Mouse (Mus musculus) forebrain, embryonic 12.5 days (tissue): ENCODE results near the gene Gm5127. TPM values are rescaled to one million over a fixed set of nuclear protein-coding genes. Genes with fewer than 3 reads are reported as not detected.

Experiments used
- ATAC-seq: fragments of 200-750 bp; cut with Nextera tagmentation; 2 replicates; pipeline ENCODE4 v1.8.0; 2017; ENCODE audit warnings: moderate TSS enrichment; ENCODE audit not compliant: low FRiP score
- H3K27ac ChIP-seq: fragments of 300-500 bp; sonication (generic); 2 replicates; pipeline ENCODE4 v1.5.1; 2016; ENCODE audit warnings: mild to moderate bottlenecking
- H3K27me3 ChIP-seq: fragments of 300-500 bp; sonication (generic); 2 replicates; pipeline ENCODE4 v1.6.1; 2016; ENCODE audit warnings: mild to moderate bottlenecking
- H3K36me3 ChIP-seq: fragments of 300-500 bp; sonication (generic); replicated peaks from 2 replicates; pipeline ENCODE4 v1.6.1; 2016; ENCODE audit warnings: mild to moderate bottlenecking
- H3K4me1 ChIP-seq: fragments of 300-500 bp; sonication (generic); 2 replicates; pipeline ENCODE4 v1.6.1; 2016
- H3K4me2 ChIP-seq: fragments of 300-500 bp; sonication (generic); 2 replicates; pipeline ENCODE4 v1.6.1; 2016; ENCODE audit warnings: mild to moderate bottlenecking, moderate library complexity
- H3K4me3 ChIP-seq: fragments of 300-500 bp; sonication (generic); replicated peaks from 2 replicates; pipeline ENCODE4 v1.5.1; 2016; ENCODE audit warnings: mild to moderate bottlenecking
- H3K9ac ChIP-seq: fragments of 300-500 bp; sonication (generic); 2 replicates; pipeline ENCODE4 v1.6.1; 2016; ENCODE audit warnings: mild to moderate bottlenecking
- H3K9me3 ChIP-seq: fragments of 300-500 bp; sonication (generic); 2 replicates; pipeline ENCODE4 v1.6.1; 2016
- WGBS: fragments of 180-500 bp; shearing (Covaris S2); methylation state at CpG from one replicate; pipeline ENCODE4 v1.1.7; 2016; 5-methylcytosine and 5-hydroxymethylcytosine counted together
- microRNA-seq: library from miRNA; unstranded; fragments of <30 nt; microRNA quantifications from one replicate; pipeline ENCODE4, GENCODE M21; 2017
- polyA plus RNA-seq: library from polyadenylated mRNA; unstranded; fragments of >200 nt; fragmentation: Nextera tagmentation; extraction: Ambion mirVana; gene quantifications from 2 replicates; pipeline ENCODE4 v1.2.1, GENCODE M21; 2016

Gene Gm5127
- polyA plus RNA-seq, 1 experiment from 2014 or later = 0.10 TPM

- no peak for ATAC-seq
- H3K27me3 ChIP-seq = no peaks in the 10 kb centered on the region
- no peak overlapping the region for H3K27ac ChIP-seq
- no peaks in the 10 kb centered on the region for H3K9me3 ChIP-seq
- H3K36me3 ChIP-seq = no peaks in the 10 kb centered on the region
- H3K9ac ChIP-seq = no peak overlapping the region
- no peak overlapping the region for H3K4me2 ChIP-seq
- no peak overlapping the region for H3K4me3 ChIP-seq
- H3K4me1 ChIP-seq = no peaks in the 10 kb centered on the region
Observed at GRCm38 (mm10) chrX:106633543-106633942, 50.6 kb downstream of the Gm5127 start.

- Histone ChIP-seq H3K9ac (no peak overlapping the region), H3K27me3 (no peaks in the 10 kb centered on the region), H3K4me3 (no peak overlapping the region), H3K9me3 (no peaks in the 10 kb centered on the region), H3K27ac (no peak overlapping the region), H3K36me3 (no peaks in the 10 kb centered on the region), H3K4me1 (no peaks in the 10 kb centered on the region), H3K4me2 (no peak overlapping the region)
- no peak for ATAC-seq
- WGBS = 87% methylated on average over 3 of the region's 3 CpGs
Observed at GRCm38 (mm10) chrX:106634799-106635541, 52.0 kb downstream of the Gm5127 start.

- ATAC-seq = no peak
- Histone ChIP-seq H3K4me2 (no peak overlapping the region), H3K4me1 (no peaks in the 10 kb centered on the region), H3K27ac (no peak overlapping the region), H3K9ac (no peak overlapping the region), H3K4me3 (no peak overlapping the region), H3K27me3 (no peaks in the 10 kb centered on the region), H3K36me3 (no peaks in the 10 kb centered on the region), H3K9me3 (no peaks in the 10 kb centered on the region)
Observed at GRCm38 (mm10) chrX:106662101-106662500, 79.1 kb downstream of the Gm5127 start.

- ATAC-seq = no peak
- Histone ChIP-seq H3K9ac (no peak overlapping the region), H3K36me3 (no peaks in the 10 kb centered on the region), H3K4me2 (no peak overlapping the region), H3K9me3 (no peaks in the 10 kb centered on the region), H3K4me3 (no peak overlapping the region), H3K27ac (no peak overlapping the region), H3K4me1 (no peaks in the 10 kb centered on the region), H3K27me3 (no peaks in the 10 kb centered on the region)
- 91% methylated on average over 3 of the region's 3 CpGs for WGBS
Observed at GRCm38 (mm10) chrX:106704590-106704989, 121.6 kb downstream of the Gm5127 start.

DNA sequence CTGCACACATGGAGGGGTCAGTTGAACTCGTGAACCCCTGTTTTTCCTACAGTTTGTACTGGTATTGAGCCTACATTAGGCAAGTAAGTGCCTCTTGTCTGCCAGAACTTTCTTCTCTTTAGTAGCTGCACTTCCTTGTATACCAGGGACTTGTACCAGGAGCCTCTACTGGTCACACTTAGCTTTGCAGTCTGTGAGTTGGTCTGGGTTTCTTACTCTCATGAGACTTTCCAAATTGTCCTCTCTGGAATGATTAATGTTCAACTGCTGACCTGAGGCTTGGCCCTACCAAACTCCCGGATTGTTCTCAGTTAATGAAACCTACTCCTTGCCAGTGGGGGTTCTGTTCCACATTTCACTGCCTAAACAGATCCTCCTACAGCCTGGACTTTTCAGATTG, 134.2 kb downstream of the Gm5127 start:
- ATAC-seq = no peak
- 41% methylated on average over 2 of the region's 2 CpGs for WGBS
- H3K27me3 ChIP-seq = no peaks in the 10 kb centered on the region
- no peak overlapping the region for H3K4me2 ChIP-seq
- no peaks in the 10 kb centered on the region for H3K36me3 ChIP-seq
- no peak overlapping the region for H3K9ac ChIP-seq
- H3K4me1 ChIP-seq = no peaks in the 10 kb centered on the region
- no peak overlapping the region for H3K4me3 ChIP-seq
- no peak overlapping the region for H3K27ac ChIP-seq
- no peaks in the 10 kb centered on the region for H3K9me3 ChIP-seq

- Histone ChIP-seq H3K9me3 (no peaks in the 10 kb centered on the region), H3K4me2 (no peak overlapping the region), H3K9ac (no peak overlapping the region), H3K36me3 (no peaks in the 10 kb centered on the region), H3K4me1 (no peaks in the 10 kb centered on the region), H3K4me3 (no peak overlapping the region), H3K27ac (no peak overlapping the region), H3K27me3 (no peaks in the 10 kb centered on the region)
- ATAC-seq = no peak
Observed at GRCm38 (mm10) chrX:106742241-106742640, 159.3 kb downstream of the Gm5127 start.

DNA sequence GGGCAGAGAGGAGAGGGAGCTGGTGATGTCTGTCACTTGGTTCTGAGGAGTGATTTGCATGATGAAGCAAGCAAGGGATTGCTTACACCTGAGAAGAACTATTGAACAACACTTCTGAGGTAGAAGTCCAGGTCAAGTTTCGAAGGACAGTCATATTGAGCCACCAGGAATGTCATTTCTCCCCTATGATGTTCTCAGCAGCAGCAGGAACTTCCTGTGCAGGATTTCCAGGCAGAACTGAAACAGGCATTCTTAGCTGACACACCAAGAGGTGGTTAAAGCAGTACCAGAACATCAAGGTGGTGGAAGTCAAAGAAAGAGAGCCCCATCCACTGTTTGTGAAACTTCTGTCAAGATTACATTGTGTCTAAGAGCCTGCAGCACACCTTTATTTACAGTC, 172.3 kb downstream of the Gm5127 start:
- 60% methylated on average over 1 of the region's 1 CpGs for WGBS
- Histone ChIP-seq H3K4me2 (no peak overlapping the region), H3K27ac (no peak overlapping the region), H3K36me3 (no peaks in the 10 kb centered on the region), H3K4me1 (no peaks in the 10 kb centered on the region), H3K9ac (no peak overlapping the region), H3K4me3 (no peak overlapping the region), H3K9me3 (no peaks in the 10 kb centered on the region), H3K27me3 (no peaks in the 10 kb centered on the region)
- ATAC-seq = no peak

Small RNA genes within 50 kb of the gene (microRNA-seq; reads per million reads assigned to microRNA genes)
- not detected for gene Gm22102

Other genes with a start within 250 kb of the Gm5127 start
- 13.7 and 15.4 TPM in 2 replicates for gene Fndc3c1, start 97.8 kb upstream of the Gm5127 start, polyA plus RNA-seq
- gene Cysltr1, start 20.5 kb downstream of the Gm5127 start, polyA plus RNA-seq = 0.63 and 0.88 TPM in 2 replicates